Mouse (Mus musculus): ENCODE results near the gene Ndufb5. TPM values are rescaled to one million over a fixed set of nuclear protein-coding genes. Genes with fewer than 3 reads are reported as not detected.
A peak's percentile ranks its signal among the peaks of the same experiment; 100 is the strongest.
"Not testable (repeated sequence)": the region's sequence is repeated elsewhere in the genome, so short reads cannot be mapped to it uniquely, and the experiment has no call there.

Ndufb5 gene
- total RNA-seq, 2 experiments from 2014 or later: 27.5 to 62.0 TPM

GRCm38 (mm10) chr3:32718271-32718670 lies 18.5 kb upstream of the Ndufb5 start:
- ATAC-seq (replicated peaks; ENCODE audit: low FRiP score, poor library complexity, severe bottlenecking): no peak

GRCm38 (mm10) chr3:32724191-32724590 lies 12.6 kb upstream of the Ndufb5 start:
- ATAC-seq (replicated peaks; ENCODE audit: low FRiP score, poor library complexity, severe bottlenecking): no peak

- no peak for ATAC-seq (replicated peaks; ENCODE audit: low FRiP score, poor library complexity, severe bottlenecking)
These were observed 10.8 kb upstream of the Ndufb5 start for GRCm38 (mm10) chr3:32725951-32726350.

GRCm38 (mm10) chr3:32727861-32728260 lies 8.9 kb upstream of the Ndufb5 start:
- ATAC-seq (replicated peaks; ENCODE audit: low FRiP score, poor library complexity, severe bottlenecking): no peak

GRCm38 (mm10) chr3:32737172-32737655 lies 424 bp downstream of the Ndufb5 start, which contains the start of gene Mrpl47:
Gene Mrpl47 (minus strand): TSS chr3:32737605.
- peak; percentile 35 for ATAC-seq (replicated peaks; ENCODE audit: low FRiP score, poor library complexity, severe bottlenecking)

- ATAC-seq (replicated peaks; ENCODE audit: low FRiP score, poor library complexity, severe bottlenecking): no peak
These were observed 1.8 kb downstream of the Ndufb5 start for GRCm38 (mm10) chr3:32738549-32738948.

GRCm38 (mm10) chr3:32742276-32742780 lies 5.5 kb downstream of the Ndufb5 start:
- ATAC-seq (replicated peaks; ENCODE audit: low FRiP score, poor library complexity, severe bottlenecking): no peak

- no peak for ATAC-seq (replicated peaks; ENCODE audit: low FRiP score, poor library complexity, severe bottlenecking)
These were observed 8.2 kb downstream of the Ndufb5 start for GRCm38 (mm10) chr3:32745001-32745400.

GRCm38 (mm10) chr3:32745426-32745825 lies 8.6 kb downstream of the Ndufb5 start:
- ATAC-seq (replicated peaks; ENCODE audit: low FRiP score, poor library complexity, severe bottlenecking): not testable (repeated sequence)

GRCm38 (mm10) chr3:32748384-32748783 lies 11.6 kb downstream of the Ndufb5 start:
- ATAC-seq (replicated peaks; ENCODE audit: low FRiP score, poor library complexity, severe bottlenecking): no peak

- ATAC-seq (replicated peaks; ENCODE audit: low FRiP score, poor library complexity, severe bottlenecking): no peak
These were observed 13.2 kb downstream of the Ndufb5 start for GRCm38 (mm10) chr3:32749820-32750579.

- ATAC-seq (replicated peaks; ENCODE audit: low FRiP score, poor library complexity, severe bottlenecking): no peak
These were observed 17.7 kb downstream of the Ndufb5 start for GRCm38 (mm10) chr3:32754384-32754915.

- ATAC-seq (replicated peaks; ENCODE audit: low FRiP score, poor library complexity, severe bottlenecking): no peak
These were observed 22.4 kb downstream of the Ndufb5 start for GRCm38 (mm10) chr3:32759212-32759611.

- ATAC-seq (replicated peaks; ENCODE audit: low FRiP score, poor library complexity, severe bottlenecking): no peak
These were observed 26.2 kb downstream of the Ndufb5 start for GRCm38 (mm10) chr3:32762962-32763361.

GRCm38 (mm10) chr3:32763902-32764301 lies 27.1 kb downstream of the Ndufb5 start:
- ATAC-seq (replicated peaks; ENCODE audit: low FRiP score, poor library complexity, severe bottlenecking): no peak

GRCm38 (mm10) chr3:32770781-32771180 lies 34.0 kb downstream of the Ndufb5 start:
- ATAC-seq (replicated peaks; ENCODE audit: low FRiP score, poor library complexity, severe bottlenecking): no peak

Other genes starting within 250 kb of the Ndufb5 start
- gene Kcnmb3, start 244.8 kb upstream of the Ndufb5 start, total RNA-seq (2015; ENCODE audit: low replicate concordance): not detected in 2 replicates
- not detected in 2 replicates for gene Kcnmb3, start 244.8 kb upstream of the Ndufb5 start, total RNA-seq (2017; ENCODE audit: low replicate concordance)
- 46.1 and 51.2 TPM in 2 replicates for gene Zfp639, start 226.7 kb upstream of the Ndufb5 start, total RNA-seq (2015; ENCODE audit: low replicate concordance)
- gene Zfp639, start 226.7 kb upstream of the Ndufb5 start, total RNA-seq (2017; ENCODE audit: low replicate concordance): 12.1 and 18.3 TPM in 2 replicates
- gene Mfn1, start 207.5 kb upstream of the Ndufb5 start, total RNA-seq (2015; ENCODE audit: low replicate concordance): 27.2 and 40.0 TPM in 2 replicates
- 15.8 and 51.1 TPM in 2 replicates for gene Mfn1, start 207.5 kb upstream of the Ndufb5 start, total RNA-seq (2017; ENCODE audit: low replicate concordance)
- gene Gnb4, start 120.4 kb upstream of the Ndufb5 start, total RNA-seq (2015; ENCODE audit: low replicate concordance): 0.36 and 2.1 TPM in 2 replicates
- gene Gnb4, start 120.4 kb upstream of the Ndufb5 start, total RNA-seq (2017; ENCODE audit: low replicate concordance): 4.9 TPM in 1 of 2 replicates, not detected in the other
- gene Actl6a, start 30.7 kb upstream of the Ndufb5 start, total RNA-seq (2015; ENCODE audit: low replicate concordance): 60.9 and 108 TPM in 2 replicates
- 70.5 and 72.5 TPM in 2 replicates for gene Actl6a, start 30.7 kb upstream of the Ndufb5 start, total RNA-seq (2017; ENCODE audit: low replicate concordance)
- gene Mrpl47, start 615 bp downstream of the Ndufb5 start, total RNA-seq (2015; ENCODE audit: low replicate concordance): 4.6 and 12.6 TPM in 2 replicates
- gene Mrpl47, start 615 bp downstream of the Ndufb5 start, total RNA-seq (2017; ENCODE audit: low replicate concordance): 1.1 and 4.7 TPM in 2 replicates
- not detected in 2 replicates for gene Usp13, start 80.6 kb downstream of the Ndufb5 start, total RNA-seq (2015; ENCODE audit: low replicate concordance)
- not detected in 2 replicates for gene Usp13, start 80.6 kb downstream of the Ndufb5 start, total RNA-seq (2017; ENCODE audit: low replicate concordance)